Mouse (Mus musculus): ENCODE measurements around the gene Myo5c. TPM values are rescaled to one million over a fixed set of nuclear protein-coding genes. Genes with fewer than 3 reads are reported as not detected.

Gene Myo5c
- polyA plus RNA-seq, 1 experiment from 2014 or later, result 0.47 TPM

DNA sequence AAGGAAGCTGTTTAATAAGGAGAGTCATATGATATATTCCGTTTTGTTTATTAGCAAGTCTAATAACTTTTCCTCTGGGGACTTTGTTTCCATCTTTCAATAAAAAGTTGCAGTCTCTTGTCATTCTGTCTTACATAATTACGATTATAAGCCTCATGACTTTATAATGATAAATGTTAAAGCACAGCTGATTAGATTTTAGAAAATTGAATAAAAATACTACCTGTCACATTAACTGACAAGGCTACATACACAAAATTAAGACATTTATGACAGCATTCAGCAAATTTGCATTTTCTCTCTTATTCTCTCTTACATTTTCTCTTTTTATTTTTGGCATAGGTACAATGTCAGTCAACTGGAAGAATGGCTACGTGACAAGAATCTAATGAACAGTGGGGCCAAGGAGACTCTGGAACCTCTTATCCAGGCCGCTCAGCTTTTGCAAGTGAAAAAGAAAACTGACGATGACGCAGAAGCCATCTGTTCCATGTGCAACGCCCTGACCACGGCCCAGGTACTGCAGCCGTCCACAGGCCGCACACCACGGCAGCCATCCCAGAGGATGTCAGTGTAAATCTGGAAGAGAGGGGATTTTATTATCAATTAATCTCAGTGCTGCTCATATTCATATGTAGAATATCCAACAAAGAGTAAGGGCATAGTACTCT lies 16.9 kb upstream of the Myo5c start:
- no peaks in the 10 kb centered on the region for H3K27me3 ChIP-seq (replicated peaks; ENCODE audit: control insufficient read depth, insufficient read depth, low read length)
- H3K9ac ChIP-seq (replicated peaks; ENCODE audit: low read depth, low read length), result no peak overlapping the region
- peak; percentile 65 for ATAC-seq
- H3K4me1 ChIP-seq (replicated peaks; ENCODE audit: control insufficient read depth, insufficient read depth, low read length), result 0 out of 2 replicates have a peak, but pooled peaks cover 2% of the 10 kb centered on the region
- WGBS, result 69% methylated on average over 11 of the region's 11 CpGs
- H3K36me3 ChIP-seq (ENCODE audit: control insufficient read depth, insufficient read depth), result peaks cover 29% of the 10 kb centered on the region
- H3K4me2 ChIP-seq (ENCODE audit: low read length), result no peak overlapping the region
- H3K27ac ChIP-seq (ENCODE audit: low read length), result no peak overlapping the region
- H3K4me3 ChIP-seq (replicated peaks; ENCODE audit: low read length), result no peak overlapping the region
- no peaks in the 10 kb centered on the region for H3K9me3 ChIP-seq (ENCODE audit: control insufficient read depth, low read length)

DNA sequence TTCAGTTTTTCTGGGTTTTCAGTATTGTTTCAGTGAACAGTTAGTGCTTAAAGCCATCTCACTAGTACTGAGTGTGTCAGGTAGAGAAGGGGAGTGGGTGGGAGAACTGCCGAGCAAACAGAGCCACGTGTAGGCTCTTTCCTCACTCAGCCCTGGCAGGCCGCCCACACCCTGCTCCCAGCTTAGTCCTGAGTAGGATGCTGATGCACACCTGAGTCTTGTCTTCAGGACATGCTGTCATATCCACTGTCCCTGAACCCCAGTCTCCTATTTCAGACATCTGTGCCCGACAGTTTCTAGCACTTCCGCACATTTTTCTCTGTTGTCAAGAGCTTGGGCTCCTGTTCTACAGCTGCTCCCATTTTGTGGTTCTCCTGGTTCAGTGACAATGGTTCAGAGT lies 11.9 kb upstream of the Myo5c start:
- H3K9ac ChIP-seq (replicated peaks; ENCODE audit: low read depth, low read length), result no peak overlapping the region
- H3K27me3 ChIP-seq (replicated peaks; ENCODE audit: control insufficient read depth, insufficient read depth, low read length), result no peaks in the 10 kb centered on the region
- H3K36me3 ChIP-seq (ENCODE audit: control insufficient read depth, insufficient read depth), result peaks cover 20% of the 10 kb centered on the region
- H3K4me1 ChIP-seq (replicated peaks; ENCODE audit: control insufficient read depth, insufficient read depth, low read length), result 0 out of 2 replicates have a peak, but pooled peaks cover 2% of the 10 kb centered on the region
- WGBS, result 78% methylated on average over 5 of the region's 5 CpGs
- no peak for ATAC-seq
- H3K4me3 ChIP-seq (replicated peaks; ENCODE audit: low read length), result no peak overlapping the region
- H3K9me3 ChIP-seq (ENCODE audit: control insufficient read depth, low read length), result no peaks in the 10 kb centered on the region
- H3K27ac ChIP-seq (ENCODE audit: low read length), result no peak overlapping the region
- no peak overlapping the region for H3K4me2 ChIP-seq (ENCODE audit: low read length)

DNA sequence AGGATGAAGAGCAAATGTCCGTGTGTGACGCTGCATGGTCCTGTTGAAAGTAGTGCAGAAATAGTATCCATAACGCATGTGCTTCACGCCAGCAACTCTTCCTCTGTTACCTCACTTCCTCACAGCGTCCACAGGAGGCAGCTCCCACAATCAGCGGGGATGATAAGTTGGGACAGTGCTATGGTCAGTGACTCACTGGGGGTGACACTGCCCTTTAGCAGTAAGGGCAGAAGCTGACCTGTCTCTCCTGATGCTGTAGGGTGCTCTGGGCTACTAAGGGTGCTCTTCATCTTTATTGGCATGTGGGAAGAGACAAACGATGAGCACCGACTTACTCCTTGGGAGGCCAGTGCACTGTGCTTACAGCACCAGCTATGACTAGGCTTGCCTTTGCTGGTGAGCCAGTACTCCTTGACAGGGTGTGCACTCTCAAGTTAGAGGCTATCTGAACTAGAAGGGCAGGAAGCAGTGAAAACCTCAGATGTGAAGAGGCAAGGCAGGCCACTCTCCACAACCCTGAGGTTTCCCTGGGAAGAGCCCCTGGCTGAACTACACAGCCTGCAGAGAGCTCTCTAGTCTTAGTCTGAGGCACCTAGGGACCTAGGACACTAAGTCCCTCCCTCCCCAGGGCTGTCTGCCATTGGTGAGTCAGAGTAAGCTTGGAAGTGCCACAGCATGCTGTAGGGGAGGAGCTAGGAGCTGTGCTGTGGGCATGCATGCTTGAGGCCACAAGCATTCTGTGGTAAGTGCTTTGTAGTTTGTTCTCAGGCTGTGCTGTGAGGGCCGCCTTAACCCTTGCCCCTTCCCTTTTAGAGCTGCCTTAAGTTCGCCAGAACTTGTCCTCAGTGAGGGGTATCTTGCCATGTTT lies 10.2 kb upstream of the Myo5c start:
- Histone ChIP-seq H3K27ac (ENCODE audit: low read length) (no peak overlapping the region), H3K4me3 (replicated peaks; ENCODE audit: low read length) (no peak overlapping the region), H3K4me2 (ENCODE audit: low read length) (no peak overlapping the region), H3K9ac (replicated peaks; ENCODE audit: low read depth, low read length) (no peak overlapping the region), H3K9me3 (ENCODE audit: control insufficient read depth, low read length) (no peaks in the 10 kb centered on the region), H3K4me1 (replicated peaks; ENCODE audit: control insufficient read depth, insufficient read depth, low read length) (no peaks in the 10 kb centered on the region), H3K36me3 (ENCODE audit: control insufficient read depth, insufficient read depth) (peaks cover 11% of the 10 kb centered on the region), H3K27me3 (replicated peaks; ENCODE audit: control insufficient read depth, insufficient read depth, low read length) (no peaks in the 10 kb centered on the region)
- 73% methylated on average over 10 of the region's 10 CpGs for WGBS
- ATAC-seq, result peak; percentile 37; the same call in 1 of the 2 replicates

DNA sequence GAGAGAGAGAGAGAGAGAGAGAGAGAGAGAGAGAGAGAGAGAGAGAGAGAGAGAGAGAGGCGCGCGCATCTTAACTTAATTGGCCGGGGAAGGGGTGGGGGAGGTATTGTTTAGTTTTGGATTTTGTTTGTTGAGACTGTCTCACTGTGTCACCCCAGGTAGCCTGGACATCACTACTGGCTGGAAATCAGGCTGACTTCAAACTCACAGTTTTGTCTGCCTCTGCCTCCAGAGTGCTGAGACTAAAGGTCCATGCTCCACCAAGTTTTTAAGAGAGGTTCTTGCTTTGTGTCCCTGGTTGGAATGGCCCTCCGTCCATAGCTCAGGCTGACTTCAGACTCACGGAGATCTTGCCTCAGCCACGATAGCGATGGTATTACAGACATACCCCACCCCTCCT lies 1.0 kb downstream of the Myo5c start:
- WGBS, result 19% methylated on average over 8 of the region's 8 CpGs
- H3K27ac ChIP-seq (ENCODE audit: low read length), result no peak overlapping the region

DNA sequence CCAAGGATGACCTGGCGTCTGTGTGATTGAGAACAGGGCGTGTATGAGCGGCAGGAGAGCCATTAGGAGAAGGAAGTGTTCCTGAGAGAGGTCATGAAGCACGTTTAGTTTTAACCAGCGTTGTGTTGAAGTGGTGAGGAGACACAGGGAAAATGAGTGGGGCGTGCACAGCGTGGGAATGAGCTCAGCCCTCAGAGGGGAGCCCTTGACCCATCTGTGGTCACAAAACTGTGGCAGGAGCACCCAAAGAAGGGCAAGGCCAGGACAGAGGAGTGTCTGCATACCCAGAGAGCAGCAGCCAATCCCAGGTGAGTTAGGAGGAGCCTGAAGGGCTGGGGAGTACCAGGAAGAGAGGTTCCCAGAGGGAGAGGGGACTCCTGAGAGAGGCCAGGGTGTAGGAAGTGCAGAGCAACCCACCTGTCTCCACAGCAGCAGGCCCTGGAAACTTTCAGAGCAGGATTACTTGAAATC lies 2.5 kb downstream of the Myo5c start:
- Histone ChIP-seq H3K4me2 (ENCODE audit: low read length) (no peak overlapping the region), H3K9ac (replicated peaks; ENCODE audit: low read depth, low read length) (no peak overlapping the region), H3K4me1 (replicated peaks; ENCODE audit: control insufficient read depth, insufficient read depth, low read length) (peaks cover 11% of the 10 kb centered on the region), H3K36me3 (ENCODE audit: control insufficient read depth, insufficient read depth) (no peaks in the 10 kb centered on the region), H3K27me3 (replicated peaks; ENCODE audit: control insufficient read depth, insufficient read depth, low read length) (peaks cover 15% of the 10 kb centered on the region), H3K4me3 (replicated peaks; ENCODE audit: low read length) (no peak overlapping the region), H3K27ac (ENCODE audit: low read length) (no peak overlapping the region), H3K9me3 (ENCODE audit: control insufficient read depth, low read length) (no peaks in the 10 kb centered on the region)
- no peak for ATAC-seq
- 35% methylated on average over 7 of the region's 7 CpGs for WGBS

More for the DNA sequence above, 1.0 kb downstream of the Myo5c start:
- no peak for ATAC-seq
- no peak overlapping the region for H3K4me3 ChIP-seq (replicated peaks; ENCODE audit: low read length)
- no peaks in the 10 kb centered on the region for H3K9me3 ChIP-seq (ENCODE audit: control insufficient read depth, low read length)
- H3K27me3 ChIP-seq (replicated peaks; ENCODE audit: control insufficient read depth, insufficient read depth, low read length), result peaks cover 15% of the 10 kb centered on the region
- H3K36me3 ChIP-seq (ENCODE audit: control insufficient read depth, insufficient read depth), result no peaks in the 10 kb centered on the region
- no peak overlapping the region for H3K4me2 ChIP-seq (ENCODE audit: low read length)
- peaks cover 11% of the 10 kb centered on the region for H3K4me1 ChIP-seq (replicated peaks; ENCODE audit: control insufficient read depth, insufficient read depth, low read length)
- H3K9ac ChIP-seq (replicated peaks; ENCODE audit: low read depth, low read length), result no peak overlapping the region

DNA sequence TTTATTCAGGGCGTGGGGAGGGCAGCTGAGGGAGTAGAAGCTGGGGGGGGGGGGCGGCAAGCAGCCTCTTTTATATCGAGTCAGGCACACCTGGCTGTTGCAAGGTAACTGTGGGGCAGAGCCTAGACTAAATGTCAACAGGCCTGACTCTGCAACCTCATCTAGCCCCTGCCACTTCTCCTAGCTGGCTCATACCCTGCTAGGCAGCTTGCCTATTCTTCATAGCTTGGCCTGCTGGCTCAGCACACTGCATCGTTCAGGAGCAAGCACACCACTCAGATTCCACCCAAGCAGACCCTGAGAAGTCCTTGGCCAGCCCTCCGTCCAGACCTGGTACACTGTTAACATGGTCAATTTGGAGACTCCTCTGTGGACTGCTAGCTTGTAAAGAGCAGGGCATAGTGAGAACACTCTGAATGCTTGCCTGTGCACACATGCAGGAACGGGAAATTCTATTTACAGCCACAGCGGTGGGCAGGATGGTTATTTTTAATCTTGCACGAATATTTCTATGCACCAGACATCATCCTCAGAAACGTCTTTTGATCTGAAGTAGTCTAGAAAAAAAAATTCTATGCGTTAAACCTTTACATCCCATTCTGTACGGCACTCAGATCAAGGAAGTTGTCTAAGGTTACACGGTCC lies 3.3 kb downstream of the Myo5c start:
- 72% methylated on average over 12 of the region's 12 CpGs for WGBS
- Histone ChIP-seq H3K4me3 (replicated peaks; ENCODE audit: low read length) (no peak overlapping the region), H3K9me3 (ENCODE audit: control insufficient read depth, low read length) (no peaks in the 10 kb centered on the region)

DNA sequence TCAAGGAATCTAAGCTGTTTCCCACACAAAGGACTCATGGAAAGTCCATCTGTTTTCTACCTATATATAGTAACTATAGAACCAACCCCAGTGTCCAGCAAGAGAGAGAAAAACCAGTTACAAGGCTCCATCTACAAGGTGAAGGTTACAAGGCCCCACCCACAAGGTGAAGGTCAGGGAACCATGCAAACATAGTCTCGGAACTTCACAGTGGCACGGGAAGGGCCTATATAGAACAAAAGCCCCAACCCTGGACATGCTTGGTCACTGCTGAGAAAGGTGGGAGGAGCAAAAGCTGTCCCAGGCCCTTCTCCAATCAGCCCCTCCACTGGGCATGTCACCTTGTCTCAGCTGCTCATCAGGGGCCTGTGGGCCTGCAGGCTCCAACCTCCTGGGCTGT lies 3.9 kb downstream of the Myo5c start:
- H3K9ac ChIP-seq (replicated peaks; ENCODE audit: low read depth, low read length), result no peak overlapping the region
- 56% methylated on average over 2 of the region's 2 CpGs for WGBS
- peaks cover 15% of the 10 kb centered on the region for H3K27me3 ChIP-seq (replicated peaks; ENCODE audit: control insufficient read depth, insufficient read depth, low read length)
- H3K4me3 ChIP-seq (replicated peaks; ENCODE audit: low read length), result no peak overlapping the region
- H3K4me2 ChIP-seq (ENCODE audit: low read length), result no peak overlapping the region
- H3K36me3 ChIP-seq (ENCODE audit: control insufficient read depth, insufficient read depth), result no peaks in the 10 kb centered on the region
- H3K27ac ChIP-seq (ENCODE audit: low read length), result no peak overlapping the region
- peaks cover 11% of the 10 kb centered on the region for H3K4me1 ChIP-seq (replicated peaks; ENCODE audit: control insufficient read depth, insufficient read depth, low read length)
- ATAC-seq, result no peak
- H3K9me3 ChIP-seq (ENCODE audit: control insufficient read depth, low read length), result no peaks in the 10 kb centered on the region

More for the DNA sequence above, 3.3 kb downstream of the Myo5c start:
- no peak for ATAC-seq
- peaks cover 11% of the 10 kb centered on the region for H3K4me1 ChIP-seq (replicated peaks; ENCODE audit: control insufficient read depth, insufficient read depth, low read length)
- no peak overlapping the region for H3K9ac ChIP-seq (replicated peaks; ENCODE audit: low read depth, low read length)
- H3K4me2 ChIP-seq (ENCODE audit: low read length), result no peak overlapping the region
- no peak overlapping the region for H3K27ac ChIP-seq (ENCODE audit: low read length)
- peaks cover 15% of the 10 kb centered on the region for H3K27me3 ChIP-seq (replicated peaks; ENCODE audit: control insufficient read depth, insufficient read depth, low read length)
- no peaks in the 10 kb centered on the region for H3K36me3 ChIP-seq (ENCODE audit: control insufficient read depth, insufficient read depth)

DNA sequence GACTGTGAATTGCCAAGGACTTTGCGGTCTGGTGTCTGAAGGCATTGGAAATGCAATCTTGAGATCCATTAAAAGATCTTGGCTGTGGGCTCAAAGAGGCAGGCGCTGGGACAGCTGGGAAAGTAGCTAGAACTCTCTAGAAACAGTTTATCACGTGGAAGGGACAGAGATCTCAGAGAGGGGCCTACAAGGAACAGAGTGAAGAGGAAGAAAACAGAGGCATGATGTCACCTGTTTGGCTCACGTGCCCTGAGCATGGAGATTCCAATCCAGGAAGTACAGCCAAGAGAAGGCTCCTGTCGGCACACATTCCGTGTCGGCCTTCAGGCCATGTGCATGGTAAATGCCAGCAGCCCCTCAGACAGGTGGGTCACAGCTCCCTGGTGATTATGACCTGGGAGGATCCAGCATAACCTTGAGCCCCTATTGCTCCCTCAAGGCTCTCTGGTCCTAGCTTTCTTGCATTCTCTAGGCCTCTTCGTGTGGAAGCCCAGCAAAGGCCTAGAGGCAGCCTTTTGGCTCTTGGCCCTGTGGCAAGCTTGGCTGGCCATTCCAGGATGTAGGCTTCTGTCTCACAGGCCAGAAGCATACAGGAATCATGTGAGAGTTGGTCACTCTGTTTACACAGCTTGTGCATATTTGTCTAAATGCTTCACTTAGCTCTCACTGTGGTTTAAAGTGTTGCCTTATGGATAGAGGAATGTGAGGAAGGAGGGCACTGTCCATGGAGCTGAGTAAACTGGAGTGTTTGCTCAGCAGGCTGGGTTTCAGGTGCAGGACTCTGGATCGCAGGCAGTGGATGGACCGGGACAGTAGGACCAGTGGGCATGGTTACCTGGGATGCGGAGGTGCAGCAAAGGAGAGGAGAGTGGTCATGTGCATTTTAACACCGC lies 4.8 kb downstream of the Myo5c start:
- peaks cover 9% of the 10 kb centered on the region for H3K4me1 ChIP-seq (replicated peaks; ENCODE audit: control insufficient read depth, insufficient read depth, low read length)
- H3K9me3 ChIP-seq (ENCODE audit: control insufficient read depth, low read length), result no peaks in the 10 kb centered on the region
- H3K27ac ChIP-seq (ENCODE audit: low read length), result no peak overlapping the region
- no peak for ATAC-seq
- H3K36me3 ChIP-seq (ENCODE audit: control insufficient read depth, insufficient read depth), result no peaks in the 10 kb centered on the region
- no peak overlapping the region for H3K9ac ChIP-seq (replicated peaks; ENCODE audit: low read depth, low read length)
- H3K4me3 ChIP-seq (replicated peaks; ENCODE audit: low read length), result no peak overlapping the region
- peaks cover 12% of the 10 kb centered on the region for H3K27me3 ChIP-seq (replicated peaks; ENCODE audit: control insufficient read depth, insufficient read depth, low read length)
- no peak overlapping the region for H3K4me2 ChIP-seq (ENCODE audit: low read length)
- 84% methylated on average over 12 of the region's 12 CpGs for WGBS
